Mouse (Mus musculus) limb, embryonic 13.5 days (tissue): Measurements from ENCODE around the gene Atg10. TPM values are rescaled to one million over a fixed set of nuclear protein-coding genes. Genes with fewer than 3 reads are reported as not detected.

Source experiments
- ATAC-seq: fragments of 200-750 bp; cut with Nextera tagmentation; 2 replicates; pipeline ENCODE4 v1.8.0; 2017; ENCODE audit warnings: low read depth, moderate number of reproducible peaks, moderate TSS enrichment; ENCODE audit not compliant: low FRiP score
- H3K27ac ChIP-seq: fragments of 300-500 bp; sonication (generic); 2 replicates; pipeline ENCODE4 v1.5.1; 2015; ENCODE audit warnings: inconsistent platforms, mild to moderate bottlenecking, moderate library complexity
- H3K27me3 ChIP-seq: fragments of 300-500 bp; sonication (generic); 2 replicates; pipeline ENCODE4 v1.6.1; 2015; ENCODE audit warnings: mild to moderate bottlenecking, inconsistent platforms
- H3K36me3 ChIP-seq: fragments of 300-500 bp; sonication (generic); 2 replicates; pipeline ENCODE4 v1.6.1; 2015; ENCODE audit warnings: inconsistent platforms, mild to moderate bottlenecking, moderate library complexity
- H3K4me1 ChIP-seq: fragments of 300-500 bp; sonication (generic); 2 replicates; pipeline ENCODE4 v1.6.1; 2015; ENCODE audit warnings: inconsistent platforms
- H3K4me2 ChIP-seq: fragments of 300-500 bp; sonication (generic); replicated peaks from 2 replicates; pipeline ENCODE4 v1.6.1; 2015; ENCODE audit warnings: inconsistent platforms, mild to moderate bottlenecking, moderate library complexity
- H3K4me3 ChIP-seq: fragments of 300-500 bp; sonication (generic); 2 replicates; pipeline ENCODE4 v1.5.1; 2015; ENCODE audit warnings: moderate library complexity, mild to moderate bottlenecking, inconsistent platforms
- H3K9ac ChIP-seq: fragments of 300-500 bp; sonication (generic); 2 replicates; pipeline ENCODE4 v1.6.1; 2015; ENCODE audit warnings: mild to moderate bottlenecking, inconsistent platforms
- H3K9me3 ChIP-seq: fragments of 300-500 bp; sonication (generic); 2 replicates; pipeline ENCODE4 v1.6.1; 2016; ENCODE audit warnings: inconsistent platforms
- WGBS: fragments of 180-500 bp; shearing (Covaris S2); methylation state at CpG from one replicate; pipeline ENCODE4 v1.1.7; 2015; 5-methylcytosine and 5-hydroxymethylcytosine counted together
- polyA plus RNA-seq: library from polyadenylated mRNA; unstranded; fragments of >200 nt; fragmentation: Nextera tagmentation; extraction: Ambion mirVana; gene quantifications from 2 replicates; pipeline ENCODE4 v1.2.1, GENCODE M21; 2015

Gene Atg10
- polyA plus RNA-seq, 1 experiment from 2014 or later = 19.8 TPM

- ATAC-seq = no peak
- Histone ChIP-seq H3K4me3 (no peak overlapping the region), H3K4me1 (peaks cover 17% of the 10 kb centered on the region), H3K4me2 (peak overlapping the region; percentile 29; the same call in 1 of the 2 replicates), H3K9ac (no peak overlapping the region), H3K36me3 (no peaks in the 10 kb centered on the region), H3K9me3 (0 out of 2 replicates have a peak, but pooled peaks cover 3% of the 10 kb centered on the region), H3K27me3 (no peaks in the 10 kb centered on the region), H3K27ac (peak overlapping the region; percentile 72)
- WGBS = 82% methylated on average over 4 of the region's 4 CpGs
Observed at GRCm38 (mm10) chr13:91094851-91095250, 128.9 kb downstream of the Atg10 start.

GRCm38 (mm10) chr13:91094196-91094595, 129.6 kb downstream of the Atg10 start:
- H3K9me3 ChIP-seq = 0 out of 2 replicates have a peak, but pooled peaks cover 3% of the 10 kb centered on the region
- 19% methylated on average over 7 of the region's 7 CpGs for WGBS
- peak overlapping the region; percentile 29 for H3K4me2 ChIP-seq
- H3K9ac ChIP-seq = no peak overlapping the region
- H3K36me3 ChIP-seq = no peaks in the 10 kb centered on the region
- peaks cover 17% of the 10 kb centered on the region for H3K4me1 ChIP-seq
- H3K4me3 ChIP-seq = no peak overlapping the region
- ATAC-seq = peak; percentile 79
- no peaks in the 10 kb centered on the region for H3K27me3 ChIP-seq
- peak overlapping the region; percentile 72 for H3K27ac ChIP-seq

- Histone ChIP-seq H3K27ac (peak overlapping the region; percentile 72), H3K4me3 (no peak overlapping the region), H3K36me3 (no peaks in the 10 kb centered on the region), H3K9ac (no peak overlapping the region), H3K27me3 (no peaks in the 10 kb centered on the region), H3K4me1 (peaks cover 17% of the 10 kb centered on the region), H3K9me3 (0 out of 2 replicates have a peak, but pooled peaks cover 3% of the 10 kb centered on the region), H3K4me2 (peak overlapping the region; percentile 29; the same call in 1 of the 2 replicates)
- 7% methylated on average over 1 of the region's 1 CpGs for WGBS
- ATAC-seq = 0 out of 2 replicates have a peak, but pooled peaks have one; percentile 51
Observed at GRCm38 (mm10) chr13:91093610-91094009, 130.2 kb downstream of the Atg10 start.

GRCm38 (mm10) chr13:91093162-91093561, 130.6 kb downstream of the Atg10 start:
- Histone ChIP-seq H3K4me1 (peaks cover 17% of the 10 kb centered on the region), H3K4me3 (no peak overlapping the region), H3K27ac (peak overlapping the region; percentile 79; the same call in 1 of the 2 replicates), H3K4me2 (no peak overlapping the region), H3K9ac (no peak overlapping the region), H3K27me3 (no peaks in the 10 kb centered on the region), H3K36me3 (no peaks in the 10 kb centered on the region), H3K9me3 (0 out of 2 replicates have a peak, but pooled peaks cover 3% of the 10 kb centered on the region)
- 20% methylated on average over 6 of the region's 6 CpGs for WGBS
- ATAC-seq = no peak

- 86% methylated on average over 2 of the region's 2 CpGs for WGBS
- H3K9me3 ChIP-seq = 0 out of 2 replicates have a peak, but pooled peaks cover 3% of the 10 kb centered on the region
Observed at GRCm38 (mm10) chr13:91091731-91092190, 132.0 kb downstream of the Atg10 start.

GRCm38 (mm10) chr13:91090861-91091730, 132.7 kb downstream of the Atg10 start:
- 71% methylated on average over 4 of the region's 4 CpGs for WGBS
- no peak overlapping the region for H3K9ac ChIP-seq
- H3K4me1 ChIP-seq = peaks cover 19% of the 10 kb centered on the region
- H3K9me3 ChIP-seq = no peaks in the 10 kb centered on the region
- H3K4me2 ChIP-seq = no peak overlapping the region
- H3K4me3 ChIP-seq = no peak overlapping the region
- no peak for ATAC-seq
- no peaks in the 10 kb centered on the region for H3K27me3 ChIP-seq
- no peak overlapping the region for H3K27ac ChIP-seq
- H3K36me3 ChIP-seq = no peaks in the 10 kb centered on the region

More at GRCm38 (mm10) chr13:91091731-91092190, 132.0 kb downstream of the Atg10 start:
- H3K4me1 ChIP-seq = peaks cover 17% of the 10 kb centered on the region
- H3K36me3 ChIP-seq = no peaks in the 10 kb centered on the region
- no peak for ATAC-seq
- H3K4me2 ChIP-seq = no peak overlapping the region
- H3K9ac ChIP-seq = no peak overlapping the region
- no peak overlapping the region for H3K27ac ChIP-seq
- H3K4me3 ChIP-seq = no peak overlapping the region
- H3K27me3 ChIP-seq = no peaks in the 10 kb centered on the region

GRCm38 (mm10) chr13:91086361-91086900, 137.3 kb downstream of the Atg10 start:
- Histone ChIP-seq H3K36me3 (no peaks in the 10 kb centered on the region), H3K4me1 (0 out of 2 replicates have a peak, but pooled peaks cover 3% of the 10 kb centered on the region), H3K27ac (no peak overlapping the region), H3K4me3 (no peak overlapping the region), H3K27me3 (no peaks in the 10 kb centered on the region), H3K9ac (no peak overlapping the region), H3K4me2 (no peak overlapping the region), H3K9me3 (no peaks in the 10 kb centered on the region)
- ATAC-seq = no peak
- WGBS = 86% methylated on average over 12 of the region's 12 CpGs

GRCm38 (mm10) chr13:91072351-91072750, 151.4 kb downstream of the Atg10 start:
- no peak overlapping the region for H3K4me3 ChIP-seq
- no peaks in the 10 kb centered on the region for H3K27me3 ChIP-seq
- H3K9ac ChIP-seq = no peak overlapping the region
- H3K4me2 ChIP-seq = no peak overlapping the region
- no peak for ATAC-seq
- no peak overlapping the region for H3K27ac ChIP-seq
- no peaks in the 10 kb centered on the region for H3K36me3 ChIP-seq
- 88% methylated on average over 2 of the region's 2 CpGs for WGBS
- H3K9me3 ChIP-seq = no peaks in the 10 kb centered on the region
- H3K4me1 ChIP-seq = no peaks in the 10 kb centered on the region

- H3K27me3 ChIP-seq = no peaks in the 10 kb centered on the region
- H3K4me2 ChIP-seq = no peak overlapping the region
- H3K36me3 ChIP-seq = no peaks in the 10 kb centered on the region
- no peak overlapping the region for H3K4me3 ChIP-seq
- no peak for ATAC-seq
- no peak overlapping the region for H3K27ac ChIP-seq
- no peaks in the 10 kb centered on the region for H3K4me1 ChIP-seq
- H3K9me3 ChIP-seq = no peaks in the 10 kb centered on the region
- H3K9ac ChIP-seq = no peak overlapping the region
- WGBS = 87% methylated on average over 5 of the region's 5 CpGs
Observed at GRCm38 (mm10) chr13:91060871-91061270, 162.9 kb downstream of the Atg10 start.

- 93% methylated on average over 4 of the region's 4 CpGs for WGBS
- Histone ChIP-seq H3K9ac (no peak overlapping the region), H3K36me3 (no peaks in the 10 kb centered on the region), H3K4me3 (no peak overlapping the region), H3K27ac (no peak overlapping the region), H3K4me1 (no peaks in the 10 kb centered on the region), H3K4me2 (no peak overlapping the region), H3K9me3 (peaks cover 8% of the 10 kb centered on the region; the same call in 1 of the 2 replicates), H3K27me3 (no peaks in the 10 kb centered on the region)
- no peak for ATAC-seq
Observed at GRCm38 (mm10) chr13:91048171-91048570, 175.6 kb downstream of the Atg10 start.

GRCm38 (mm10) chr13:91046851-91047250, 176.9 kb downstream of the Atg10 start:
- Histone ChIP-seq H3K9ac (no peak overlapping the region), H3K4me1 (no peaks in the 10 kb centered on the region), H3K9me3 (peaks cover 5% of the 10 kb centered on the region; the same call in 1 of the 2 replicates), H3K36me3 (no peaks in the 10 kb centered on the region), H3K27me3 (no peaks in the 10 kb centered on the region), H3K27ac (no peak overlapping the region), H3K4me3 (no peak overlapping the region), H3K4me2 (no peak overlapping the region)
- WGBS = 86% methylated on average over 5 of the region's 5 CpGs
- ATAC-seq = no peak

GRCm38 (mm10) chr13:91041236-91041635, 182.5 kb downstream of the Atg10 start:
- no peak overlapping the region for H3K27ac ChIP-seq
- H3K36me3 ChIP-seq = no peaks in the 10 kb centered on the region
- no peak overlapping the region for H3K4me3 ChIP-seq
- no peak overlapping the region for H3K4me2 ChIP-seq
- no peak for ATAC-seq
- no peaks in the 10 kb centered on the region for H3K27me3 ChIP-seq
- no peak overlapping the region for H3K9ac ChIP-seq
- no peaks in the 10 kb centered on the region for H3K9me3 ChIP-seq
- 85% methylated on average over 1 of the region's 1 CpGs for WGBS
- peaks cover 25% of the 10 kb centered on the region for H3K4me1 ChIP-seq
